Mouse (Mus musculus) heart, postnatal 4 days (tissue): ENCODE measurements around the gene Ift27. TPM values are rescaled to one million over a fixed set of nuclear protein-coding genes. Genes with fewer than 3 reads are reported as not detected.

Experiments used
- total RNA-seq, 2 experiments: library from RNA; stranded (reverse); gene quantifications; 2 replicates each; pipeline ENCODE4 v1.2.3; 2021

The Ift27 gene
- total RNA-seq, 2 experiments from 2014 or later, result 16.5 to 18.6 TPM

Other genes with a start within 250 kb of the Ift27 start
- 100 to 1,000 TPM; 192 to 198 TPM for gene Txn2, start 245.1 kb downstream of the Ift27 start, total RNA-seq
- under 1 TPM; 0.18 to 0.29 TPM for gene Foxred2, start 217.4 kb downstream of the Ift27 start, total RNA-seq
- 100 to 1,000 TPM; 113 to 115 TPM for gene Eif3d, start 203.3 kb downstream of the Ift27 start, total RNA-seq
- not detected for gene Cacng2, start 54.1 kb downstream of the Ift27 start, total RNA-seq
- under 1 TPM; 0.76 to 0.95 TPM for gene Pvalb, start 32.3 kb upstream of the Ift27 start, total RNA-seq
- gene Ncf4, start 70.7 kb upstream of the Ift27 start, total RNA-seq, result 1 to 10 TPM; 1.9 to 2.1 TPM
- gene Csf2rb2, start 131.6 kb upstream of the Ift27 start, total RNA-seq, result 1 to 10 TPM; 1.1 to 1.2 TPM
- 1 to 10 TPM; 1.6 to 2.0 TPM for gene Csf2rb, start 151.6 kb upstream of the Ift27 start, total RNA-seq
- gene Tex33, start 221.8 kb upstream of the Ift27 start, total RNA-seq, result not detected
- gene Tst, start 231.8 kb upstream of the Ift27 start, total RNA-seq, result 10 to 100 TPM; 16.9 to 20.1 TPM
- gene Mpst, start 232.3 kb upstream of the Ift27 start, total RNA-seq, result 10 to 100 TPM; 21.9 to 24.9 TPM